In genomic region chr11:26489761-26490466, GRCm38 (mm10) we compare ENCODE assay signal across 8 mouse cellular contexts.
A peak's percentile ranks its signal among the peaks of the same experiment; 100 is the strongest.
DNase-seq lines count a peak whose midpoint lies in the region; ATAC-seq and TF ChIP-seq lines count a peak whose summit lies in the region.
"Had no signal": no experiment of that assay in that cellular context is flagged by ENCODE, and none has a peak within 500 bp of the region (broad histone marks: within the 10 kb centered on the region; RNA-seq: fewer than 3 reads in every experiment).

No protein-coding gene starts in this region.

- peak; percentile 85 for DNase-seq in brain, embryonic 14.5 days (ENCODE audit: low read depth)
- peak; percentile 75 for DNase-seq in heart, embryonic 10.5 days (ENCODE audit: low spot score)
- DNase-seq in kidney, adult 8-10 months: peak; percentile 33 to 38
- peak; percentile 84 for DNase-seq in limb, embryonic 11.5 days (ENCODE audit: low spot score)
- DNase-seq in c-Kit-positive CD71-positive TER-119-positive erythroid progenitor cells, embryonic 14.5 days (ENCODE audit: low spot score): no peak

- no peak for TF ChIP-seq POLR2A in brain, embryonic 14.5 days (IDR thresholded peaks at IDR 0.05; ENCODE audit: borderline replicate concordance, extremely low read depth, insufficient read depth, insufficient read length, poor library complexity, severe bottlenecking)

- ATAC-seq in embryonic facial prominence, embryonic 12.5 days (ENCODE audit: insufficient number of reproducible peaks, insufficient read depth, low FRiP score, low TSS enrichment): peak; percentile 93
- peak; percentile 95 for ATAC-seq in limb, embryonic 11.5 days (ENCODE audit: insufficient number of reproducible peaks, low FRiP score, low TSS enrichment, low read depth)
- ATAC-seq in midbrain, embryonic 16.5 days: peak; percentile 88

- H3K36me3 ChIP-seq in embryonic facial prominence, embryonic 12.5 days: no peaks in the 10 kb centered on the region
- H3K36me3 ChIP-seq in heart, embryonic 10.5 days: no peaks in the 10 kb centered on the region
- H3K36me3 ChIP-seq in limb, embryonic 11.5 days (ENCODE audit: control insufficient read depth, insufficient read depth, low read length): no peaks in the 10 kb centered on the region
- H3K36me3 ChIP-seq in midbrain, embryonic 16.5 days (ENCODE audit: control insufficient read depth, insufficient read depth, low read length): no peaks in the 10 kb centered on the region

- no peaks in the 10 kb centered on the region for H3K27me3 ChIP-seq in embryonic facial prominence, embryonic 12.5 days
- H3K27me3 ChIP-seq in heart, embryonic 10.5 days (ENCODE audit: insufficient read depth, poor library complexity, severe bottlenecking): no peaks in the 10 kb centered on the region
- no peaks in the 10 kb centered on the region for H3K27me3 ChIP-seq in limb, embryonic 11.5 days (ENCODE audit: control insufficient read depth, insufficient read depth, low read length)
- no peaks in the 10 kb centered on the region for H3K27me3 ChIP-seq in midbrain, embryonic 16.5 days (ENCODE audit: control insufficient read depth, insufficient read depth, low read depth, low read length)

- H3K4me3 ChIP-seq in embryonic facial prominence, embryonic 12.5 days: no peak overlapping the region
- no peak overlapping the region for H3K4me3 ChIP-seq in heart, embryonic 10.5 days
- H3K4me3 ChIP-seq in limb, embryonic 11.5 days (ENCODE audit: low read depth, low read length): no peak overlapping the region
- no peak overlapping the region for H3K4me3 ChIP-seq in midbrain, embryonic 16.5 days (ENCODE audit: low read depth, low read length)
- H3K4me3 ChIP-seq: erythroblast, embryonic 14.5 days had no signal

- no peak overlapping the region for H3K9ac ChIP-seq in embryonic facial prominence, embryonic 12.5 days
- no peak overlapping the region for H3K9ac ChIP-seq in limb, embryonic 11.5 days (ENCODE audit: low read length)
- H3K9ac ChIP-seq in midbrain, embryonic 16.5 days (ENCODE audit: low read depth, low read length): no peak overlapping the region

- peak overlapping the region; percentile 28 for H3K4me2 ChIP-seq in embryonic facial prominence, embryonic 12.5 days (replicated peaks)
- peak overlapping the region; percentile 22; the same call in 1 of the 2 replicates for H3K4me2 ChIP-seq in limb, embryonic 11.5 days (ENCODE audit: low read depth, severe bottlenecking)
- H3K4me2 ChIP-seq in midbrain, embryonic 16.5 days (ENCODE audit: low read length): no peak overlapping the region

- no peaks in the 10 kb centered on the region for H3K9me3 ChIP-seq in embryonic facial prominence, embryonic 12.5 days
- H3K9me3 ChIP-seq in heart, embryonic 10.5 days: no peaks in the 10 kb centered on the region
- H3K9me3 ChIP-seq in limb, embryonic 11.5 days (ENCODE audit: control insufficient read depth, low read length): no peaks in the 10 kb centered on the region
- H3K9me3 ChIP-seq in midbrain, embryonic 16.5 days (replicated peaks; ENCODE audit: control insufficient read depth, low read length, poor library complexity, severe bottlenecking): no peaks in the 10 kb centered on the region

- 21% methylated on average over 12 of the region's 12 CpGs for WGBS in embryonic facial prominence, embryonic 12.5 days
- WGBS in heart, embryonic 10.5 days: 66% methylated on average over 12 of the region's 12 CpGs
- 11% methylated on average over 12 of the region's 12 CpGs for WGBS in limb, embryonic 11.5 days
- 71% methylated on average over 12 of the region's 12 CpGs for WGBS in midbrain, embryonic 16.5 days

- peaks cover 6% of the 10 kb centered on the region; the same call in 1 of the 2 replicates for H3K4me1 ChIP-seq in embryonic facial prominence, embryonic 12.5 days
- no peaks in the 10 kb centered on the region for H3K4me1 ChIP-seq in heart, embryonic 10.5 days
- H3K4me1 ChIP-seq in limb, embryonic 11.5 days (ENCODE audit: control insufficient read depth, insufficient read depth, low read length): peaks cover 15% of the 10 kb centered on the region
- H3K4me1 ChIP-seq in midbrain, embryonic 16.5 days (ENCODE audit: control insufficient read depth, insufficient read depth, low read length): no peaks in the 10 kb centered on the region

- H3K27ac ChIP-seq in embryonic facial prominence, embryonic 12.5 days: peak overlapping the region; percentile 86
- no peak overlapping the region for H3K27ac ChIP-seq in heart, embryonic 10.5 days
- peak overlapping the region; percentile 92 for H3K27ac ChIP-seq in limb, embryonic 11.5 days (replicated peaks; ENCODE audit: low read depth, low read length)
- no peak overlapping the region for H3K27ac ChIP-seq in midbrain, embryonic 16.5 days (ENCODE audit: low read length)

- peak; percentile 42; the same call in 1 of the 2 replicates for TF ChIP-seq CTCF in brain, embryonic 14.5 days (IDR thresholded peaks at IDR 0.05; ENCODE audit: borderline replicate concordance, extremely low read depth, insufficient read depth, insufficient read length)

Comparison
In these comparisons a context has a peak if more than half of its experiments do, and no peak if none do; other contexts are left out.
1. H3K27ac ChIP-seq: peak in embryonic facial prominence, embryonic 12.5 days (single experiment) and limb, embryonic 11.5 days (single experiment); none in heart, embryonic 10.5 days (single experiment) and midbrain, embryonic 16.5 days (single experiment).
2. Peak in every context shown above with its lines, with median percentiles within 50 percentile points of each other: ATAC-seq.